Comparison of ENCODE assay signal across 26 mouse cellular contexts in genomic region chr12:55785252-55785651, GRCm38 (mm10).
"Had no signal": no experiment of that assay in that cellular context is flagged by ENCODE, and none has a peak within 500 bp of the region (broad histone marks: within the 10 kb centered on the region; RNA-seq: fewer than 3 reads in every experiment).

No protein-coding gene starts in this region.

- DNase-seq: gastrocnemius, adult 2 months; gastrocnemius, postnatal 10 days; gastrocnemius, postnatal 25 days; heart, adult 11 months; heart, adult 2 months; heart, postnatal 14 days; heart, postnatal 36 days; kidney, adult 11 months; kidney, adult 2 months; kidney, adult 9 months; kidney, postnatal 14 days; kidney, postnatal 36 days; layer of hippocampus, adult 9-11 months; layer of hippocampus, postnatal 36 days; left cerebral cortex, postnatal 4 days had no signal

- H3K9me3 ChIP-seq: heart, embryonic 13.5 days; heart, embryonic 15.5 days; hindbrain, embryonic 13.5 days; hindbrain, embryonic 15.5 days; kidney, embryonic 15.5 days; limb, embryonic 13.5 days; limb, embryonic 15.5 days; liver, embryonic 12.5 days had no signal

- H3K27me3 ChIP-seq: heart, embryonic 13.5 days; heart, embryonic 15.5 days; hindbrain, embryonic 13.5 days; hindbrain, embryonic 15.5 days; kidney, embryonic 15.5 days; limb, embryonic 13.5 days; limb, embryonic 15.5 days; liver, embryonic 12.5 days had no signal

- ATAC-seq: hindbrain, postnatal 0 days; intestine, embryonic 16.5 days; liver, embryonic 12.5 days had no signal

- H3K4me1 ChIP-seq: heart, embryonic 13.5 days; heart, embryonic 15.5 days; hindbrain, embryonic 13.5 days; hindbrain, embryonic 15.5 days; kidney, embryonic 15.5 days; limb, embryonic 13.5 days; limb, embryonic 15.5 days; liver, embryonic 12.5 days had no signal

- H3K27ac ChIP-seq: gastrocnemius, adult 2 months; heart, adult 2 months; heart, embryonic 13.5 days; heart, embryonic 15.5 days; hindbrain, embryonic 13.5 days; hindbrain, embryonic 15.5 days; hindbrain, postnatal 0 days; kidney, embryonic 15.5 days; kidney, postnatal 0 days; limb, embryonic 13.5 days; limb, embryonic 15.5 days; liver, embryonic 12.5 days had no signal

- H3K9ac ChIP-seq: heart, embryonic 13.5 days; heart, embryonic 15.5 days; hindbrain, embryonic 13.5 days; hindbrain, embryonic 15.5 days; kidney, embryonic 15.5 days; limb, embryonic 13.5 days; limb, embryonic 15.5 days; liver, embryonic 12.5 days had no signal

- H3K4me3 ChIP-seq: gastrocnemius, adult 2 months; heart, adult 2 months; heart, embryonic 13.5 days; heart, embryonic 15.5 days; hindbrain, embryonic 13.5 days; hindbrain, embryonic 15.5 days; kidney, embryonic 15.5 days; limb, embryonic 13.5 days; limb, embryonic 15.5 days; liver, embryonic 12.5 days had no signal
